ENCODE assay signal across 10 mouse cellular contexts in the genomic region with DNA sequence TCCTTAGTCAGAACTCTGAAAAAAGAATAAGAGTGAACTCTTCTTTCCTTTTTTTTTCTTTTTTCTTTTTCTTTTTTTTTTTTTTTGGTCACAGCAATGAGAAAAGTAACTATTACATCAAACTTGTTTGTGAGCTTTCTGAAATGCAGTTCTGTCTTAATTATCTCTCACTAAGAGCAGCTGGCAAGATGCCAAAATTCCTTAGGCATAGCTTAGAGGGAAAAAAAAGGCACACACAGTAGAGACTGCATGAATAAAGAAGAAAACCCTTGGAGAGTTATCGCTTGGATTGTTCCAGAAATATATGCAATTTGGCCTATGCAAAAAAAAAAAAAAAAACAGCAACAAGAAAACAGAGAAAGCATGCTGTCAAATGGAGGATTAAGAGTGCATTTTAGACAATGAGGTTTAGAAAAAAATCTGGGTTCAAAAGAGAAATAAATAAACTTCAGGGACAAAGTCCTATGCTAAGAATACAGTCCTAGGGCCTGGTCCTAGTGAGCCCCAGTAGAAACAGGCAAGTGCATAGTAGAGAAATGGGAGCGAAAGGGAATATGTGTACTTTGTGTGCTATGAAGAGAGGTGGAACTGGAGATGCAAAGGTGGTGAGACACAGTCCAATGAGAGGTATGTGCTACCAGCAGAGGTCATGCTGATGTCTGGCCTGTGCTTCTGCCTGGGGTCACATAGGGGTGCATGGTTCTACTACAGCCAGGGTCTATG.
DNase-seq lines count a peak whose midpoint lies in the region; ATAC-seq lines count a peak whose summit lies in the region.
"Had no signal": no experiment of that assay in that cellular context is flagged by ENCODE, and none has a peak within 500 bp of the region (broad histone marks: within the 10 kb centered on the region; RNA-seq: fewer than 3 reads in every experiment).

No protein-coding gene starts in this region.

- no peak; the same call in 1 of the 2 replicates for ATAC-seq in hindbrain, embryonic 14.5 days (ENCODE audit: low FRiP score)
- no peak for ATAC-seq in hindbrain, embryonic 12.5 days (ENCODE audit: low FRiP score)
- 0 out of 2 replicates have a peak, but pooled peaks have one; percentile 9 for ATAC-seq in midbrain, embryonic 11.5 days (ENCODE audit: low FRiP score)
- no peak for ATAC-seq in megakaryocyte progenitor cell, adult 5-6 weeks (replicated peaks; ENCODE audit: poor library complexity)

- no peaks in the 10 kb centered on the region for H3K36me3 ChIP-seq in hindbrain, embryonic 14.5 days (replicated peaks; ENCODE audit: control insufficient read depth, insufficient read depth)
- no peaks in the 10 kb centered on the region for H3K36me3 ChIP-seq in hindbrain, embryonic 12.5 days
- H3K36me3 ChIP-seq in midbrain, embryonic 11.5 days (ENCODE audit: control insufficient read depth, insufficient read depth, low read length) = no peaks in the 10 kb centered on the region
- H3K36me3 ChIP-seq in midbrain, embryonic 10.5 days = no peaks in the 10 kb centered on the region
- H3K36me3 ChIP-seq: G1E; liver, embryonic 15.5 days had no signal

- DNase-seq in embryo, embryonic 11 days = peak; percentile 20
- no peak for DNase-seq in embryo, embryonic 9.5 days (ENCODE audit: extremely low spot score)
- peak; percentile 63 for DNase-seq in hindbrain, embryonic 14.5 days (ENCODE audit: low spot score)
- no peak for DNase-seq in midbrain, embryonic 11.5 days (ENCODE audit: low spot score, missing footprints)
- DNase-seq in midbrain, embryonic 10.5 days (ENCODE audit: low spot score) = no peak
- peak; percentile 23 for DNase-seq in telencephalon, adult 2 months (ENCODE audit: low read depth, low spot score)

- H3K9me3 ChIP-seq in hindbrain, embryonic 14.5 days (ENCODE audit: control insufficient read depth, low read length) = no peaks in the 10 kb centered on the region
- no peaks in the 10 kb centered on the region for H3K9me3 ChIP-seq in hindbrain, embryonic 12.5 days (replicated peaks)
- no peaks in the 10 kb centered on the region for H3K9me3 ChIP-seq in midbrain, embryonic 11.5 days (ENCODE audit: control insufficient read depth, low read length)
- no peaks in the 10 kb centered on the region for H3K9me3 ChIP-seq in midbrain, embryonic 10.5 days (replicated peaks)
- H3K9me3 ChIP-seq: liver, embryonic 15.5 days had no signal

- WGBS in hindbrain, embryonic 14.5 days = 70% methylated on average over 2 of the region's 2 CpGs
- 77% methylated on average over 2 of the region's 2 CpGs for WGBS in hindbrain, embryonic 12.5 days
- WGBS in midbrain, embryonic 11.5 days = 81% methylated on average over 2 of the region's 2 CpGs
- 85% methylated on average over 2 of the region's 2 CpGs for WGBS in midbrain, embryonic 10.5 days

- H3K4me1 ChIP-seq in hindbrain, embryonic 14.5 days (replicated peaks; ENCODE audit: control insufficient read depth, insufficient read depth, low read length) = no peaks in the 10 kb centered on the region
- H3K4me1 ChIP-seq in hindbrain, embryonic 12.5 days = no peaks in the 10 kb centered on the region
- no peaks in the 10 kb centered on the region for H3K4me1 ChIP-seq in midbrain, embryonic 11.5 days (ENCODE audit: control insufficient read depth, insufficient read depth, low read length)
- no peaks in the 10 kb centered on the region for H3K4me1 ChIP-seq in midbrain, embryonic 10.5 days
- H3K4me1 ChIP-seq: liver, embryonic 15.5 days had no signal

- no peak overlapping the region for H3K4me2 ChIP-seq in hindbrain, embryonic 14.5 days (replicated peaks)
- no peak overlapping the region for H3K4me2 ChIP-seq in hindbrain, embryonic 12.5 days (replicated peaks)
- H3K4me2 ChIP-seq in midbrain, embryonic 11.5 days = no peak overlapping the region
- H3K4me2 ChIP-seq: liver, embryonic 15.5 days had no signal

- H3K27me3 ChIP-seq in hindbrain, embryonic 14.5 days (ENCODE audit: control insufficient read depth, insufficient read depth, low read length) = no peaks in the 10 kb centered on the region
- H3K27me3 ChIP-seq in hindbrain, embryonic 12.5 days = no peaks in the 10 kb centered on the region
- no peaks in the 10 kb centered on the region for H3K27me3 ChIP-seq in midbrain, embryonic 11.5 days (ENCODE audit: control insufficient read depth, insufficient read depth, low read length)
- H3K27me3 ChIP-seq in midbrain, embryonic 10.5 days (ENCODE audit: low read depth, poor library complexity, severe bottlenecking) = no peaks in the 10 kb centered on the region
- H3K27me3 ChIP-seq: liver, embryonic 15.5 days had no signal

- H3K4me3 ChIP-seq in hindbrain, embryonic 14.5 days (replicated peaks; ENCODE audit: low read length) = no peak overlapping the region
- no peak overlapping the region for H3K4me3 ChIP-seq in hindbrain, embryonic 12.5 days
- H3K4me3 ChIP-seq in midbrain, embryonic 11.5 days (ENCODE audit: low read depth, low read length) = no peak overlapping the region
- no peak overlapping the region for H3K4me3 ChIP-seq in midbrain, embryonic 10.5 days
- H3K4me3 ChIP-seq: liver, embryonic 15.5 days had no signal

- no peak overlapping the region for H3K27ac ChIP-seq in hindbrain, embryonic 14.5 days
- H3K27ac ChIP-seq in hindbrain, embryonic 12.5 days = no peak overlapping the region
- no peak overlapping the region for H3K27ac ChIP-seq in midbrain, embryonic 11.5 days (ENCODE audit: low read depth, low read length)
- H3K27ac ChIP-seq in midbrain, embryonic 10.5 days (replicated peaks) = no peak overlapping the region
- H3K27ac ChIP-seq: liver, embryonic 15.5 days had no signal

- H3K9ac ChIP-seq in hindbrain, embryonic 14.5 days = no peak overlapping the region
- H3K9ac ChIP-seq in hindbrain, embryonic 12.5 days = no peak overlapping the region
- H3K9ac ChIP-seq in midbrain, embryonic 11.5 days (ENCODE audit: low read length) = no peak overlapping the region
- H3K9ac ChIP-seq: liver, embryonic 15.5 days had no signal

Comparison
In these comparisons a context has a peak if more than half of its experiments do, and no peak if none do; other contexts are left out.
1. DNase-seq: peak in embryo, embryonic 11 days (single experiment), hindbrain, embryonic 14.5 days (single experiment) and telencephalon, adult 2 months (single experiment); none in embryo, embryonic 9.5 days (single experiment), midbrain, embryonic 11.5 days (single experiment) and midbrain, embryonic 10.5 days (single experiment).